Mouse (Mus musculus): ENCODE results near the gene Tmcc3.

GRCm38 (mm10) chr10:94515179-94515545 lies 203.4 kb downstream of the Tmcc3 start:
- TF ChIP-seq TCF12 (IDR thresholded peaks at IDR 0.05; ENCODE audit: low read depth, low read length) (no peak), UBTF (IDR thresholded peaks at IDR 0.05; ENCODE audit: low read depth, low read length) (no peak), CHD2 (IDR thresholded peaks at IDR 0.05; ENCODE audit: low read length) (no peak), MXI1 (IDR thresholded peaks at IDR 0.05; ENCODE audit: low read depth, low read length) (no peak), MAZ (IDR thresholded peaks at IDR 0.05; ENCODE audit: low read depth, low read length) (no peak), POLR2A (IDR thresholded peaks at IDR 0.05; ENCODE audit: low read depth, low read length) (no peak), USF1 (IDR thresholded peaks at IDR 0.05; ENCODE audit: low read depth, low read length) (no peak)
